Mouse (Mus musculus) thymus, adult 2 months (tissue): ENCODE measurements around the gene Tm9sf2. TPM values are rescaled to one million over a fixed set of nuclear protein-coding genes. Genes with fewer than 3 reads are reported as not detected.
A peak's percentile ranks its signal among the peaks of the same experiment; 100 is the strongest.
"Not testable (repeated sequence)": the region's sequence is repeated elsewhere in the genome, so short reads cannot be mapped to it uniquely, and the experiment has no call there.

Experiments used
- DNase-seq: peaks from one replicate; pipeline ENCODE4 v3.0.0; 2021
- H3K27ac ChIP-seq: fragments of 200-500 bp; 2 replicates; pipeline ENCODE4 v1.5.1; 2012; ENCODE audit warnings: low read length, control low read depth; ENCODE audit not compliant: control insufficient read depth, insufficient read depth
- H3K27me3 ChIP-seq: fragments of 200-500 bp; 2 replicates; pipeline ENCODE4 v1.6.1; 2012; ENCODE audit warnings: mild to moderate bottlenecking, low read length, moderate library complexity, mixed read lengths; ENCODE audit not compliant: control insufficient read depth, insufficient read depth
- H3K36me3 ChIP-seq: fragments of 200-500 bp; 2 replicates; pipeline ENCODE4 v1.6.1; 2012; ENCODE audit warnings: mild to moderate bottlenecking, low read length, moderate library complexity; ENCODE audit not compliant: control insufficient read depth, insufficient read depth
- H3K4me1 ChIP-seq: fragments of 200-500 bp; replicated peaks from 2 replicates; pipeline ENCODE4 v1.6.1; 2012; ENCODE audit warnings: low read length; ENCODE audit not compliant: control insufficient read depth, insufficient read depth
- H3K4me3 ChIP-seq: fragments of 200-500 bp; 2 replicates; pipeline ENCODE4 v1.5.1; 2012; ENCODE audit warnings: mild to moderate bottlenecking, low read length, control low read depth, moderate library complexity; ENCODE audit not compliant: control insufficient read depth, insufficient read depth
- CTCF ChIP-seq: fragments of 200-500 bp; IDR thresholded peaks from 2 replicates; pipeline ENCODE4 v1.5.1; 2012; ENCODE audit warnings: mild to moderate bottlenecking, control low read depth, low read length, moderate library complexity, borderline replicate concordance; ENCODE audit not compliant: control insufficient read depth, poor library complexity, insufficient read depth; ENCODE audit errors: extremely low read depth
- POLR2A ChIP-seq: fragments of 200-500 bp; IDR thresholded peaks from 2 replicates; pipeline ENCODE4 v1.6.1; 2012; ENCODE audit warnings: mild to moderate bottlenecking, low read length, control low read depth, moderate library complexity; ENCODE audit not compliant: control insufficient read depth, poor library complexity, insufficient read depth; ENCODE audit errors: extremely low read depth
- WGBS: fragments of 180-500 bp; shearing (Covaris S2); methylation state at CpG from one replicate; pipeline ENCODE4 v1.1.7; 2018; 5-methylcytosine and 5-hydroxymethylcytosine counted together
- polyA plus RNA-seq: library from polyadenylated mRNA; depleted of rRNA; stranded (reverse); fragments of >200 nt; gene quantifications from 2 replicates; pipeline ENCODE4 v1.2.3, GENCODE M21; 2012

Tm9sf2 gene
- polyA plus RNA-seq, 1 experiment, result 161 TPM

- Histone ChIP-seq H3K27ac (no peak overlapping the region), H3K4me1 (no peaks in the 10 kb centered on the region), H3K4me3 (no peak overlapping the region), H3K36me3 (no peaks in the 10 kb centered on the region), H3K27me3 (no peaks in the 10 kb centered on the region)
- TF ChIP-seq CTCF (no peak), POLR2A (no peak)
- WGBS, result 90% methylated on average over 4 of the region's 4 CpGs
- no peak for DNase-seq
Observed at GRCm38 (mm10) chr14:122092363-122092762, 14.5 kb upstream of the Tm9sf2 start.

- DNase-seq, result no peak
- TF ChIP-seq POLR2A, result no peak
- no peak for TF ChIP-seq CTCF
- WGBS, result 98% methylated on average over 11 of the region's 11 CpGs
- Histone ChIP-seq H3K36me3 (no peaks in the 10 kb centered on the region), H3K27ac (no peak overlapping the region), H3K4me3 (no peak overlapping the region), H3K27me3 (no peaks in the 10 kb centered on the region), H3K4me1 (no peaks in the 10 kb centered on the region)
Observed at GRCm38 (mm10) chr14:122096331-122096730, 10.5 kb upstream of the Tm9sf2 start.

- TF ChIP-seq POLR2A (no peak), CTCF (no peak)
- DNase-seq, result no peak
- Histone ChIP-seq H3K4me3 (no peak overlapping the region), H3K36me3 (no peaks in the 10 kb centered on the region), H3K27ac (no peak overlapping the region), H3K27me3 (no peaks in the 10 kb centered on the region), H3K4me1 (peaks cover 2% of the 10 kb centered on the region)
- 67% methylated on average over 4 of the region's 4 CpGs for WGBS
Observed at GRCm38 (mm10) chr14:122099584-122099983, 7.3 kb upstream of the Tm9sf2 start.

GRCm38 (mm10) chr14:122101890-122102289 lies 4.9 kb upstream of the Tm9sf2 start:
- H3K27me3 ChIP-seq, H3K36me3 ChIP-seq, DNase-seq, H3K27ac ChIP-seq, H3K4me3 ChIP-seq: not testable (repeated sequence)
- H3K4me1 ChIP-seq, result peaks cover 10% of the 10 kb centered on the region
- 99% methylated on average over 9 of the region's 9 CpGs for WGBS

- no peak for TF ChIP-seq CTCF
- no peak for TF ChIP-seq POLR2A
- Histone ChIP-seq H3K36me3 (no peaks in the 10 kb centered on the region), H3K27me3 (no peaks in the 10 kb centered on the region), H3K27ac (peak overlapping the region; percentile 94), H3K4me1 (peaks cover 10% of the 10 kb centered on the region), H3K4me3 (peak overlapping the region; percentile 50)
- DNase-seq, result peak; percentile 96
- WGBS, result 2% methylated on average over 24 of the region's 24 CpGs
Observed at GRCm38 (mm10) chr14:122104881-122105280, 2.0 kb upstream of the Tm9sf2 start.

- peak overlapping the region; percentile 50 for H3K4me3 ChIP-seq
- TF ChIP-seq CTCF (no peak), POLR2A (no peak)
- WGBS, result 74% methylated on average over 16 of the region's 16 CpGs
- peaks cover 10% of the 10 kb centered on the region for H3K4me1 ChIP-seq
- DNase-seq, result no peak
- no peaks in the 10 kb centered on the region for H3K27me3 ChIP-seq
- H3K27ac ChIP-seq, result peak overlapping the region; percentile 94
- no peaks in the 10 kb centered on the region for H3K36me3 ChIP-seq
Observed at GRCm38 (mm10) chr14:122105391-122106285, 1.2 kb upstream of the Tm9sf2 start.
